Mouse (Mus musculus): ENCODE results near the gene B3galt2.
A peak's percentile ranks its signal among the peaks of the same experiment; 100 is the strongest.

The B3galt2 gene

GRCm38 (mm10) chr1:143702741-143703262, 62.3 kb downstream of the B3galt2 start, which contains the start of gene Cdc73:
Gene Cdc73 (minus strand): TSS chr1:143702893.
- peak; percentile 92 for DNase-seq (ENCODE audit: low spot score in 2 of 2)

Measured in spleen, postnatal 36 days (tissue).